Mouse (Mus musculus): Measurements from ENCODE around the gene Tspan33. TPM values are rescaled to one million over a fixed set of nuclear protein-coding genes. Genes with fewer than 3 reads are reported as not detected.

Gene Tspan33
- polyA plus RNA-seq (2015; fragmentation: Nextera tagmentation; extraction: Ambion mirVana): 4.2 and 4.6 TPM in 2 replicates

GRCm38 (mm10) chr6:29693953-29694352, at the start of gene Tspan33:
Gene Tspan33 (plus strand): TSS chr6:29694222.

GRCm38 (mm10) chr6:29735336-29735688, 41.3 kb downstream of the Tspan33 start, which contains the start of gene Smo:
Gene Smo (plus strand): TSS chr6:29735503.

Other genes starting within 250 kb of the Tspan33 start
- 142 and 145 TPM in 2 replicates for gene Atp6v1f, start 226.5 kb upstream of the Tspan33 start, polyA plus RNA-seq (2015; fragmentation: Nextera tagmentation; extraction: Ambion mirVana)
- gene Atp6v1fnb, start 222.8 kb upstream of the Tspan33 start, polyA plus RNA-seq (2015; fragmentation: Nextera tagmentation; extraction: Ambion mirVana): not detected in 2 replicates
- 6.4 and 8.1 TPM in 2 replicates for gene Kcp, start 186.3 kb upstream of the Tspan33 start, polyA plus RNA-seq (2015; fragmentation: Nextera tagmentation; extraction: Ambion mirVana)
- 3.0 and 4.6 TPM in 2 replicates for gene Irf5, start 167.6 kb upstream of the Tspan33 start, polyA plus RNA-seq (2015; fragmentation: Nextera tagmentation; extraction: Ambion mirVana)
- 29.4 and 30.3 TPM in 2 replicates for gene Tnpo3, start 84.3 kb upstream of the Tspan33 start, polyA plus RNA-seq (2015; fragmentation: Nextera tagmentation; extraction: Ambion mirVana)
- gene Smo, start 41.3 kb downstream of the Tspan33 start, polyA plus RNA-seq (2015; fragmentation: Nextera tagmentation; extraction: Ambion mirVana): 10.8 and 13.4 TPM in 2 replicates
- gene Ahcyl2, start 73.8 kb downstream of the Tspan33 start, polyA plus RNA-seq (2015; fragmentation: Nextera tagmentation; extraction: Ambion mirVana): 2.7 and 3.9 TPM in 2 replicates
- gene Strip2, start 222.8 kb downstream of the Tspan33 start, polyA plus RNA-seq (2015; fragmentation: Nextera tagmentation; extraction: Ambion mirVana): 2.6 and 3.1 TPM in 2 replicates

Data from skeletal muscle tissue, postnatal 0 days (tissue).